Mouse (Mus musculus) CH12.LX (cell line): ENCODE data around the gene Pmpcb. TPM values are rescaled to one million over a fixed set of nuclear protein-coding genes. Genes with fewer than 3 reads are reported as not detected.

Experiments
- DNase-seq: peaks from one replicate; pipeline ENCODE4 v3.0.0-alpha.2; 2013; ENCODE audit errors: extremely low read depth
- H3K27ac ChIP-seq: 2 replicates; pipeline ENCODE4 v1.5.1; 2012; ENCODE audit warnings: low read depth, mild to moderate bottlenecking, control low read depth, moderate library complexity; ENCODE audit not compliant: insufficient read depth
- H3K27me3 ChIP-seq: replicated peaks from 2 replicates; pipeline ENCODE3; 2012; ENCODE audit warnings: inconsistent platforms
- H3K36me3 ChIP-seq, 2 experiments: replicated peaks in 1 of 2; 2 replicates each; pipeline versions ENCODE3 to v1.6.1; 2012; ENCODE audit warnings: inconsistent platforms in 1 of 2, low read length in 1 of 2, mild to moderate bottlenecking in 1 of 2, mixed read lengths in 1 of 2, moderate library complexity in 1 of 2; ENCODE audit not compliant: control insufficient read depth in 1 of 2, insufficient read depth in 1 of 2
- H3K4me1 ChIP-seq, 2 experiments: 2 replicates each; pipeline ENCODE4 v1.6.1; 2012; ENCODE audit warnings: inconsistent platforms in 1 of 2, moderate library complexity in 1 of 2; ENCODE audit not compliant: insufficient read depth in 2 of 2, control insufficient read depth in 1 of 2
- H3K4me2 ChIP-seq: 2 replicates; pipeline ENCODE4 v1.6.1; 2012; ENCODE audit warnings: low read depth, mild to moderate bottlenecking, control low read depth; ENCODE audit not compliant: poor library complexity, insufficient read depth, severe bottlenecking
- H3K4me3 ChIP-seq, 3 experiments: fragments of 150-350 bp in 1 of 3; sonication (generic) in 1 of 3; replicated peaks in 1 of 3; 2 replicates each; pipeline versions ENCODE3 to v1.5.1; 2011 to 2012; ENCODE audit warnings: low read depth in 2 of 3, low read length in 2 of 3, mild to moderate bottlenecking in 2 of 3, moderate library complexity in 2 of 3, control low read depth in 1 of 3, improper control_type of control experiment in 1 of 3, inconsistent platforms in 1 of 3, mixed read lengths in 1 of 3; ENCODE audit not compliant: poor library complexity in 1 of 3
- H3K79me2 ChIP-seq: replicated peaks from 2 replicates; pipeline ENCODE4 v1.6.1; 2012; ENCODE audit warnings: mild to moderate bottlenecking, moderate library complexity; ENCODE audit not compliant: control insufficient read depth, poor library complexity, insufficient read depth, severe bottlenecking; ENCODE audit errors: extremely low read depth
- H3K9ac ChIP-seq: 2 replicates; pipeline ENCODE4 v1.6.1; 2012; ENCODE audit warnings: low read depth, mild to moderate bottlenecking, control low read depth, moderate library complexity; ENCODE audit not compliant: insufficient read depth
- H3K9me3 ChIP-seq: replicated peaks from 2 replicates; pipeline ENCODE3; 2012; ENCODE audit warnings: low read length, inconsistent platforms, mixed read lengths
- BHLHE40 ChIP-seq: IDR thresholded peaks from 2 replicates; pipeline ENCODE4 v1.6.1; 2011; ENCODE audit warnings: mild to moderate bottlenecking, low read depth, low read length, improper control_type of control experiment
- CHD1 ChIP-seq: IDR thresholded peaks from 2 replicates; pipeline ENCODE4 v1.6.1; 2012; ENCODE audit warnings: low read depth, low read length, improper control_type of control experiment, inconsistent platforms
- CTCF ChIP-seq, 2 experiments: IDR thresholded peaks in 1 of 2; conservative IDR thresholded peaks in 1 of 2; 2 replicates each; pipeline ENCODE4 v1.5.1; 2011 to 2012; ENCODE audit warnings: low read depth in 2 of 2, low read length in 2 of 2, improper control_type of control experiment in 1 of 2, inconsistent platforms in 1 of 2, mild to moderate bottlenecking in 1 of 2, moderate library complexity in 1 of 2
- E2F4 ChIP-seq: IDR thresholded peaks from 2 replicates; pipeline ENCODE4 v1.6.1; 2011; ENCODE audit warnings: low read depth, low read length, improper control_type of control experiment; ENCODE audit not compliant: insufficient replicate concordance
- ELF1 ChIP-seq: IDR thresholded peaks from 2 replicates; pipeline ENCODE4 v1.6.1; 2014; ENCODE audit warnings: low read depth, mild to moderate bottlenecking, inconsistent platforms, low read length, improper control_type of control experiment
- EP300 ChIP-seq: IDR thresholded peaks from 2 replicates; pipeline ENCODE4 v1.6.1; 2011; ENCODE audit warnings: low read length, improper control_type of control experiment
- ETS1 ChIP-seq: conservative IDR thresholded peaks from 2 replicates; pipeline ENCODE4 v1.6.1; 2012; ENCODE audit warnings: low read depth, mild to moderate bottlenecking, inconsistent platforms, low read length, improper control_type of control experiment, moderate library complexity
- GABPA ChIP-seq: IDR thresholded peaks from 2 replicates; pipeline ENCODE4 v1.6.1; 2012; ENCODE audit warnings: low read depth, low read length, improper control_type of control experiment, inconsistent platforms; ENCODE audit not compliant: insufficient replicate concordance
- HCFC1 ChIP-seq: IDR thresholded peaks from 2 replicates; pipeline ENCODE4 v1.6.1; 2012; ENCODE audit warnings: low read depth, mild to moderate bottlenecking, inconsistent platforms, low read length, improper control_type of control experiment
- JUN ChIP-seq: IDR thresholded peaks from 2 replicates; pipeline ENCODE4 v1.6.1; 2011; ENCODE audit warnings: low read depth, mild to moderate bottlenecking, low read length, improper control_type of control experiment, moderate library complexity; ENCODE audit not compliant: insufficient read depth
- MAFK ChIP-seq: IDR thresholded peaks from 2 replicates; pipeline ENCODE4 v1.6.1; 2011; ENCODE audit warnings: low read length, improper control_type of control experiment; ENCODE audit not compliant: insufficient replicate concordance
- MAX ChIP-seq: IDR thresholded peaks from 2 replicates; pipeline ENCODE4 v1.6.1; 2011; ENCODE audit warnings: low read length, improper control_type of control experiment
- MAZ ChIP-seq: IDR thresholded peaks from 2 replicates; pipeline ENCODE4 v1.6.1; 2012; ENCODE audit warnings: low read depth, mild to moderate bottlenecking, inconsistent platforms, low read length, improper control_type of control experiment, moderate library complexity
- MEF2A ChIP-seq: IDR thresholded peaks from 2 replicates; pipeline ENCODE4 v1.6.1; 2014; ENCODE audit warnings: low read depth, mild to moderate bottlenecking, inconsistent platforms, low read length, improper control_type of control experiment, borderline replicate concordance
- MYC ChIP-seq: IDR thresholded peaks from 2 replicates; pipeline ENCODE4 v1.6.1; 2011; ENCODE audit warnings: low read depth, mild to moderate bottlenecking, improper control_type of control experiment, low read length
- NELFE ChIP-seq: IDR thresholded peaks from 2 replicates; pipeline ENCODE4 v1.6.1; 2011; ENCODE audit warnings: low read depth, low read length, improper control_type of control experiment
- PAX5 ChIP-seq: IDR thresholded peaks from 2 replicates; pipeline ENCODE4 v1.6.1; 2012; ENCODE audit warnings: low read length, inconsistent platforms, mixed read lengths
- POLR2A ChIP-seq: IDR thresholded peaks from 2 replicates; pipeline ENCODE4 v1.6.1; 2011; ENCODE audit warnings: low read depth, mild to moderate bottlenecking, improper control_type of control experiment, low read length
- POLR2AphosphoS2 ChIP-seq: IDR thresholded peaks from 2 replicates; pipeline ENCODE4 v1.6.1; 2011; ENCODE audit warnings: low read depth, low read length, improper control_type of control experiment
- RAD21 ChIP-seq: IDR thresholded peaks from 2 replicates; pipeline ENCODE4 v1.6.1; 2011; ENCODE audit warnings: low read depth, mild to moderate bottlenecking, low read length, improper control_type of control experiment, moderate library complexity
- TBP ChIP-seq: conservative IDR thresholded peaks from 2 replicates; pipeline ENCODE4 v1.6.1; 2011; ENCODE audit warnings: low read depth, low read length, improper control_type of control experiment
- TCF12 ChIP-seq: IDR thresholded peaks from 2 replicates; pipeline ENCODE4 v1.6.1; 2014; ENCODE audit warnings: low read depth, mild to moderate bottlenecking, inconsistent platforms, low read length, improper control_type of control experiment
- USF1 ChIP-seq: IDR thresholded peaks from 2 replicates; pipeline ENCODE4 v1.6.1; 2014; ENCODE audit warnings: low read depth, mild to moderate bottlenecking, inconsistent platforms, low read length, improper control_type of control experiment
- USF2 ChIP-seq: conservative IDR thresholded peaks from 2 replicates; pipeline ENCODE4 v1.6.1; 2011; ENCODE audit warnings: low read depth, low read length, improper control_type of control experiment
- ZC3H11A ChIP-seq: IDR thresholded peaks from 2 replicates; pipeline ENCODE4 v1.6.1; 2012; ENCODE audit warnings: low read depth, mild to moderate bottlenecking, inconsistent platforms, low read length, improper control_type of control experiment
- ZKSCAN1 ChIP-seq: IDR thresholded peaks from 2 replicates; pipeline ENCODE4 v1.6.1; 2012; ENCODE audit warnings: low read depth, inconsistent platforms, low read length, improper control_type of control experiment, borderline replicate concordance
- ZNF384 ChIP-seq: IDR thresholded peaks from 2 replicates; pipeline ENCODE4 v1.6.1; 2012; ENCODE audit warnings: low read depth, low read length, improper control_type of control experiment, inconsistent platforms
- dilution Hi-C: fragments of 300-500 bp; cut with MboI; formaldehyde crosslinking; loops from 2 replicates; pipeline ENCODE4 v1.14.3; 2020; ENCODE audit warnings: low sequenced_read_pairs; ENCODE audit not compliant: extremely low pct_unique_long_range_greater_than_20kb, extremely low pct_ligation_motif_present
- in situ Hi-C: fragments of 300-500 bp; cut with MboI; formaldehyde crosslinking; loops from 3 replicates; pipeline ENCODE4 v1.14.3; 2019; ENCODE audit warnings: low sequenced_read_pairs, low pct_ligation_motif_present, low pct_unique_long_range_greater_than_20kb, mixed read lengths
- polyA plus RNA-seq: library from polyadenylated mRNA; unstranded; fragments of >175 nt; gene quantifications from 2 replicates; pipeline ENCODE4 v1.2.1, GENCODE M21; 2012; ENCODE audit warnings: low read depth; ENCODE audit not compliant: insufficient read length
- total RNA-seq, 2 experiments: library from RNA; depleted of rRNA; stranded (reverse); fragments of 300-350 nt in 1 of 2; fragments of >200 nt in 1 of 2; gene quantifications; 2 replicates each; pipeline ENCODE4 v1.2.3; 2012 to 2014

Pmpcb gene
- total and polyA plus RNA-seq, 3 experiments, result 113 to 166 (median 165) TPM

DNA sequence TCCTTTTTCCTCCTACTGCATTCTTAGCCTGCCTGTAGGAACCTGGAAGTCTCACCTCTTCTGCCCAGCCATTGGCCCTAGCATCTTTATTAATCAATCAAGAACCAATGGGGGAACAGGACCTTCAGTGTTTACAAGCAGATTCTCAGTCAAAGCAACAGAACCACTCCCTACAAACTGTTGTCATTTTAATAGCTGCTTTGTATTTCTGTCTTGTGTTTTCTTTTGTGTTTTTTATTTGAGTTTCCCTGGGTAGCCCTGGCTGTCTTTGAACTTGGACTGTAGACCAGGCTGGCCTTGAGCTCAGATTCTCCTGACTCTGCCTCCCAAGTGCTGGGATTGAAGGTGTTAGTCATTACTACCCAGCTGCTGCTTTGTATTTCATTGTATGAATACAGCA lies 55.2 kb downstream of the Pmpcb start:
- no peaks in the 10 kb centered on the region for H3K27me3 ChIP-seq
- peaks cover 64% of the 10 kb centered on the region for H3K79me2 ChIP-seq
- dilution Hi-C loops (no loop called here), in situ Hi-C loops (no loop called here)
- H3K36me3 ChIP-seq, result peaks cover 26 to 65% of the 10 kb centered on the region in 2 experiments
- no peak for TF ChIP-seq ZC3H11A
- TF ChIP-seq MAZ, result no peak
- TF ChIP-seq PAX5, result no peak
- no peak for TF ChIP-seq E2F4
- TF ChIP-seq CTCF (conservative IDR thresholded peaks at IDR 0.05 in 1 of 2, IDR thresholded peaks at IDR 0.05 in 1 of 2; ENCODE audit: low read depth in 2 of 2, low read length in 2 of 2), result no peak
- no peak for TF ChIP-seq MAX
- TF ChIP-seq TBP, result no peak
- TF ChIP-seq EP300, result no peak
- no peak for TF ChIP-seq USF1
- no peak for TF ChIP-seq CHD1
- TF ChIP-seq USF2, result no peak
- TF ChIP-seq TCF12, result no peak
- TF ChIP-seq MEF2A, result no peak
- TF ChIP-seq POLR2AphosphoS2, result no peak
- no peak for TF ChIP-seq BHLHE40
- no peak for TF ChIP-seq NELFE
- TF ChIP-seq GABPA, result no peak
- TF ChIP-seq JUN, result no peak
- no peak for TF ChIP-seq HCFC1
- H3K4me3 ChIP-seq, result no peak overlapping the region
- H3K9ac ChIP-seq, result no peak overlapping the region
- no peak for DNase-seq
- peaks cover 3 to 32% of the 10 kb centered on the region in 2 experiments; a peak in 2 of 4 replicates for H3K4me1 ChIP-seq
- H3K27ac ChIP-seq, result no peak overlapping the region
- no peaks in the 10 kb centered on the region for H3K9me3 ChIP-seq
- no peak overlapping the region for H3K4me2 ChIP-seq

DNA sequence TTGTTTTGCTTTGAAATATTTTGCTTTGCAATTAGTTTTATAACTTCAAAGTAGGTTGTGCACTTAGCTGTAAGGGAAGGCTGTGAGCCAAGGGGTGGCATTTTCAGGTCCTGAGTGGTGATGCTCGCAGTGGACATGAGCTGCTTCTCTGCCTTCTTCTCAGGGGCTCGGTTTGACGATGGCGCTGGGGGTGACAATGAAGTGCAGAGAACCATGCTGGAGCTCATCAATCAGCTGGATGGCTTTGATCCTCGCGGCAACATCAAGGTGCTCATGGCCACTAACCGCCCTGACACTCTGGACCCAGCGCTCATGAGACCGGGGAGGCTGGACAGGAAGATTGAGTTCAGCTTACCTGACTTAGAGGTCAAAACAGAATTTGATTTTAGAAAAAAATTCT lies 66.0 kb downstream of the Pmpcb start:
- Histone ChIP-seq H3K27ac (no peak overlapping the region), H3K9ac (no peak overlapping the region), H3K4me1 (peaks cover 2 to 8% of the 10 kb centered on the region in 2 experiments; a peak in 2 of 4 replicates), H3K4me3 (no peak overlapping the region), H3K4me2 (no peak overlapping the region), H3K79me2 (no peaks in the 10 kb centered on the region; the same call in 1 of the 2 replicates), H3K9me3 (no peaks in the 10 kb centered on the region), H3K27me3 (no peaks in the 10 kb centered on the region), H3K36me3 (peaks cover 40 to 65% of the 10 kb centered on the region in 2 experiments)
- in situ Hi-C loops (no loop called here), dilution Hi-C loops (no loop called here)
- DNase-seq, result no peak
- no peak for TF ChIP-seq BHLHE40
- no peak for TF ChIP-seq TBP
- no peak for TF ChIP-seq MYC
- no peak for TF ChIP-seq POLR2A
- no peak for TF ChIP-seq ELF1
- TF ChIP-seq ZNF384, result no peak
- no peak for TF ChIP-seq MAFK
- TF ChIP-seq RAD21, result no peak
- TF ChIP-seq MAZ, result no peak
- no peak for TF ChIP-seq CHD1
- no peak for TF ChIP-seq ZKSCAN1
- TF ChIP-seq GABPA, result no peak
- no peak for TF ChIP-seq MAX
- no peak for TF ChIP-seq ETS1
- no peak for TF ChIP-seq EP300
- TF ChIP-seq ZC3H11A, result no peak
- TF ChIP-seq, all 38 proteins: peak for 0
